Mouse (Mus musculus) midbrain, embryonic 15.5 days (tissue): ENCODE measurements around the gene Nol10. TPM values are rescaled to one million over a fixed set of nuclear protein-coding genes. Genes with fewer than 3 reads are reported as not detected.

Source experiments
- ATAC-seq: fragments of 200-750 bp; cut with Nextera tagmentation; replicated peaks from 2 replicates; pipeline ENCODE4 v1.8.0; 2017; ENCODE audit warnings: moderate TSS enrichment
- H3K27ac ChIP-seq: fragments of 300-500 bp; sonication (generic); 2 replicates; pipeline ENCODE4 v1.5.1; 2015; ENCODE audit warnings: mild to moderate bottlenecking, inconsistent platforms
- H3K27me3 ChIP-seq: fragments of 300-500 bp; sonication (generic); replicated peaks from 2 replicates; pipeline ENCODE4 v1.6.1; 2015; ENCODE audit warnings: inconsistent platforms
- H3K36me3 ChIP-seq: fragments of 300-500 bp; sonication (generic); replicated peaks from 2 replicates; pipeline ENCODE4 v1.6.1; 2015; ENCODE audit warnings: inconsistent platforms
- H3K4me1 ChIP-seq: fragments of 300-500 bp; sonication (generic); 2 replicates; pipeline ENCODE4 v1.6.1; 2015; ENCODE audit warnings: inconsistent platforms
- H3K4me2 ChIP-seq: fragments of 300-500 bp; sonication (generic); 2 replicates; pipeline ENCODE4 v1.6.1; 2015; ENCODE audit warnings: inconsistent platforms, mild to moderate bottlenecking, moderate library complexity
- H3K4me3 ChIP-seq: fragments of 300-500 bp; sonication (generic); 2 replicates; pipeline ENCODE4 v1.5.1; 2015; ENCODE audit warnings: mild to moderate bottlenecking, inconsistent platforms
- H3K9ac ChIP-seq: fragments of 300-500 bp; sonication (generic); 2 replicates; pipeline ENCODE4 v1.6.1; 2015; ENCODE audit warnings: mild to moderate bottlenecking, inconsistent platforms
- H3K9me3 ChIP-seq: fragments of 300-500 bp; sonication (generic); 2 replicates; pipeline ENCODE4 v1.6.1; 2016; ENCODE audit warnings: inconsistent platforms
- WGBS: fragments of 180-500 bp; shearing (Covaris S2); methylation state at CpG from one replicate; pipeline ENCODE4 v1.1.7; 2015; ENCODE audit warnings: mixed read lengths; 5-methylcytosine and 5-hydroxymethylcytosine counted together
- polyA plus RNA-seq: library from polyadenylated mRNA; unstranded; fragments of >200 nt; fragmentation: Nextera tagmentation; extraction: Ambion mirVana; gene quantifications from 2 replicates; pipeline ENCODE4 v1.2.1, GENCODE M21; 2015

The Nol10 gene
- polyA plus RNA-seq, 1 experiment from 2014 or later = 21.6 TPM

- WGBS = 62% methylated on average over 2 of the region's 2 CpGs
- H3K4me2 ChIP-seq = no peak overlapping the region
- no peaks in the 10 kb centered on the region for H3K27me3 ChIP-seq
- ATAC-seq = no peak
- no peaks in the 10 kb centered on the region for H3K4me1 ChIP-seq
- no peak overlapping the region for H3K27ac ChIP-seq
- no peaks in the 10 kb centered on the region for H3K9me3 ChIP-seq
- no peaks in the 10 kb centered on the region for H3K36me3 ChIP-seq
- no peak overlapping the region for H3K9ac ChIP-seq
- H3K4me3 ChIP-seq = no peak overlapping the region
Measured at GRCm38 (mm10) chr12:17338338-17338737, 9.9 kb upstream of the Nol10 start.

- no peak overlapping the region for H3K4me2 ChIP-seq
- 81% methylated on average over 3 of the region's 3 CpGs for WGBS
- no peaks in the 10 kb centered on the region for H3K27me3 ChIP-seq
- no peak for ATAC-seq
- H3K9me3 ChIP-seq = no peaks in the 10 kb centered on the region
- no peak overlapping the region for H3K27ac ChIP-seq
- no peaks in the 10 kb centered on the region for H3K36me3 ChIP-seq
- no peak overlapping the region for H3K9ac ChIP-seq
- no peak overlapping the region for H3K4me3 ChIP-seq
- no peaks in the 10 kb centered on the region for H3K4me1 ChIP-seq
Measured at GRCm38 (mm10) chr12:17339114-17339905, 8.9 kb upstream of the Nol10 start.

- 36% methylated on average over 11 of the region's 11 CpGs for WGBS
- no peaks in the 10 kb centered on the region for H3K9me3 ChIP-seq
- no peaks in the 10 kb centered on the region for H3K27me3 ChIP-seq
- peak overlapping the region; percentile 70 for H3K9ac ChIP-seq
- H3K4me2 ChIP-seq = peak overlapping the region; percentile 97
- H3K36me3 ChIP-seq = peaks cover 9% of the 10 kb centered on the region; the same call in 1 of the 2 replicates
- peak overlapping the region; percentile 49 for H3K27ac ChIP-seq
- peak; percentile 62 for ATAC-seq
- peak overlapping the region; percentile 78 for H3K4me3 ChIP-seq
- peaks cover 16% of the 10 kb centered on the region for H3K4me1 ChIP-seq
Measured at GRCm38 (mm10) chr12:17347327-17348047, 771 bp upstream of the Nol10 start.

GRCm38 (mm10) chr12:17350106-17350505 is 1.8 kb downstream of the Nol10 start:
- Histone ChIP-seq H3K9me3 (no peaks in the 10 kb centered on the region), H3K27me3 (no peaks in the 10 kb centered on the region)

GRCm38 (mm10) chr12:17356853-17357252 is 8.6 kb downstream of the Nol10 start:
- H3K27ac ChIP-seq = no peak overlapping the region
- 87% methylated on average over 4 of the region's 4 CpGs for WGBS
- no peak overlapping the region for H3K4me2 ChIP-seq
- H3K4me1 ChIP-seq = no peaks in the 10 kb centered on the region
- H3K9me3 ChIP-seq = no peaks in the 10 kb centered on the region
- peaks cover 62% of the 10 kb centered on the region for H3K36me3 ChIP-seq
- no peak overlapping the region for H3K4me3 ChIP-seq
- H3K27me3 ChIP-seq = no peaks in the 10 kb centered on the region
- no peak overlapping the region for H3K9ac ChIP-seq
- ATAC-seq = no peak

More at GRCm38 (mm10) chr12:17350106-17350505, 1.8 kb downstream of the Nol10 start:
- H3K9ac ChIP-seq = no peak overlapping the region
- H3K36me3 ChIP-seq = peaks cover 30% of the 10 kb centered on the region
- peaks cover 16% of the 10 kb centered on the region for H3K4me1 ChIP-seq
- no peak overlapping the region for H3K27ac ChIP-seq
- H3K4me2 ChIP-seq = no peak overlapping the region
- H3K4me3 ChIP-seq = no peak overlapping the region
- ATAC-seq = no peak

GRCm38 (mm10) chr12:17357795-17358194 is 9.5 kb downstream of the Nol10 start:
- Histone ChIP-seq H3K27ac (no peak overlapping the region), H3K27me3 (no peaks in the 10 kb centered on the region), H3K9me3 (no peaks in the 10 kb centered on the region), H3K4me1 (no peaks in the 10 kb centered on the region), H3K36me3 (peaks cover 59% of the 10 kb centered on the region), H3K4me3 (no peak overlapping the region), H3K9ac (no peak overlapping the region), H3K4me2 (no peak overlapping the region)
- 93% methylated on average over 5 of the region's 5 CpGs for WGBS
- no peak for ATAC-seq

GRCm38 (mm10) chr12:17358981-17359380 is 10.7 kb downstream of the Nol10 start:
- Histone ChIP-seq H3K9ac (no peak overlapping the region), H3K4me1 (no peaks in the 10 kb centered on the region), H3K9me3 (no peaks in the 10 kb centered on the region), H3K36me3 (peaks cover 59% of the 10 kb centered on the region), H3K27ac (no peak overlapping the region), H3K4me3 (no peak overlapping the region), H3K4me2 (no peak overlapping the region), H3K27me3 (no peaks in the 10 kb centered on the region)
- 91% methylated on average over 9 of the region's 9 CpGs for WGBS
- ATAC-seq = no peak

- Histone ChIP-seq H3K9ac (no peak overlapping the region), H3K9me3 (no peaks in the 10 kb centered on the region), H3K4me3 (no peak overlapping the region), H3K4me1 (no peaks in the 10 kb centered on the region), H3K36me3 (peaks cover 56% of the 10 kb centered on the region), H3K4me2 (no peak overlapping the region), H3K27me3 (no peaks in the 10 kb centered on the region), H3K27ac (no peak overlapping the region)
- 47% methylated on average over 9 of the region's 9 CpGs for WGBS
- no peak for ATAC-seq
Measured at GRCm38 (mm10) chr12:17360104-17360503, 11.8 kb downstream of the Nol10 start.

GRCm38 (mm10) chr12:17360650-17361049 is 12.4 kb downstream of the Nol10 start:
- Histone ChIP-seq H3K4me3 (no peak overlapping the region), H3K36me3 (peaks cover 55% of the 10 kb centered on the region), H3K9ac (no peak overlapping the region), H3K27me3 (no peaks in the 10 kb centered on the region), H3K4me2 (no peak overlapping the region), H3K27ac (no peak overlapping the region), H3K9me3 (no peaks in the 10 kb centered on the region), H3K4me1 (no peaks in the 10 kb centered on the region)
- no peak for ATAC-seq
- WGBS = 15% methylated on average over 4 of the region's 4 CpGs

GRCm38 (mm10) chr12:17362316-17362715 is 14.1 kb downstream of the Nol10 start:
- Histone ChIP-seq H3K27me3 (no peaks in the 10 kb centered on the region), H3K9ac (no peak overlapping the region), H3K4me3 (no peak overlapping the region), H3K4me1 (no peaks in the 10 kb centered on the region), H3K9me3 (no peaks in the 10 kb centered on the region), H3K36me3 (peaks cover 55% of the 10 kb centered on the region), H3K4me2 (no peak overlapping the region), H3K27ac (no peak overlapping the region)
- no peak for ATAC-seq
- 95% methylated on average over 5 of the region's 5 CpGs for WGBS

GRCm38 (mm10) chr12:17366981-17367380 is 18.7 kb downstream of the Nol10 start:
- no peaks in the 10 kb centered on the region for H3K9me3 ChIP-seq
- ATAC-seq = peak; percentile 73
- H3K27ac ChIP-seq = no peak overlapping the region
- H3K9ac ChIP-seq = no peak overlapping the region
- no peak overlapping the region for H3K4me2 ChIP-seq
- no peaks in the 10 kb centered on the region for H3K4me1 ChIP-seq
- H3K27me3 ChIP-seq = no peaks in the 10 kb centered on the region
- peaks cover 47% of the 10 kb centered on the region for H3K36me3 ChIP-seq
- H3K4me3 ChIP-seq = no peak overlapping the region
- 81% methylated on average over 5 of the region's 5 CpGs for WGBS

- Histone ChIP-seq H3K4me3 (no peak overlapping the region), H3K36me3 (peaks cover 50% of the 10 kb centered on the region; the same call in 1 of the 2 replicates), H3K9me3 (no peaks in the 10 kb centered on the region), H3K27me3 (no peaks in the 10 kb centered on the region), H3K27ac (no peak overlapping the region), H3K4me2 (no peak overlapping the region), H3K9ac (no peak overlapping the region), H3K4me1 (no peaks in the 10 kb centered on the region)
- ATAC-seq = no peak
- WGBS = over 99% methylated on average over 3 of the region's 3 CpGs
Measured at GRCm38 (mm10) chr12:17369111-17369510, 20.9 kb downstream of the Nol10 start.
